In genomic region chr14:110663231-110663630, GRCm38 (mm10) we compare ENCODE assay signal across 25 mouse cellular contexts.
"Had no signal": no experiment of that assay in that cellular context is flagged by ENCODE, and none has a peak within 500 bp of the region (broad histone marks: within the 10 kb centered on the region; RNA-seq: fewer than 3 reads in every experiment).

No protein-coding gene starts in this region.

- ATAC-seq: hindbrain, postnatal 0 days; intestine, embryonic 16.5 days had no signal

- H3K4me1 ChIP-seq: heart, embryonic 13.5 days; heart, embryonic 15.5 days; hindbrain, embryonic 13.5 days; hindbrain, embryonic 15.5 days; kidney, embryonic 15.5 days; limb, embryonic 12.5 days; limb, embryonic 15.5 days had no signal

- H3K4me2 ChIP-seq: heart, embryonic 11.5 days; heart, embryonic 13.5 days; heart, embryonic 15.5 days; hindbrain, embryonic 13.5 days; hindbrain, embryonic 15.5 days; kidney, embryonic 15.5 days; limb, embryonic 12.5 days; limb, embryonic 15.5 days had no signal

- DNase-seq: gastrocnemius, postnatal 14 days; gastrocnemius, postnatal 36 days; heart, adult 11 months; heart, adult 2 months; heart, postnatal 14 days; heart, postnatal 36 days; kidney, adult 11 months; kidney, adult 2 months; kidney, adult 9 months; kidney, postnatal 14 days; kidney, postnatal 36 days; layer of hippocampus, adult 9-11 months; layer of hippocampus, postnatal 36 days; left cerebral cortex, postnatal 4 days had no signal

- H3K27ac ChIP-seq: heart, adult 2 months; heart, embryonic 13.5 days; heart, embryonic 15.5 days; hindbrain, embryonic 13.5 days; hindbrain, embryonic 15.5 days; hindbrain, postnatal 0 days; kidney, embryonic 15.5 days; kidney, postnatal 0 days; limb, embryonic 12.5 days; limb, embryonic 15.5 days had no signal

- H3K27me3 ChIP-seq: heart, embryonic 13.5 days; heart, embryonic 15.5 days; hindbrain, embryonic 13.5 days; hindbrain, embryonic 15.5 days; kidney, embryonic 15.5 days; limb, embryonic 12.5 days; limb, embryonic 15.5 days had no signal

- H3K4me3 ChIP-seq: heart, adult 2 months; heart, embryonic 13.5 days; heart, embryonic 15.5 days; hindbrain, embryonic 13.5 days; hindbrain, embryonic 15.5 days; kidney, embryonic 15.5 days; limb, embryonic 12.5 days; limb, embryonic 15.5 days had no signal

- H3K9ac ChIP-seq: heart, embryonic 13.5 days; heart, embryonic 15.5 days; hindbrain, embryonic 13.5 days; hindbrain, embryonic 15.5 days; kidney, embryonic 15.5 days; limb, embryonic 12.5 days; limb, embryonic 15.5 days had no signal

- H3K36me3 ChIP-seq: heart, embryonic 13.5 days; heart, embryonic 15.5 days; hindbrain, embryonic 13.5 days; hindbrain, embryonic 15.5 days; kidney, embryonic 15.5 days; limb, embryonic 12.5 days; limb, embryonic 15.5 days had no signal

- H3K9me3 ChIP-seq: heart, embryonic 13.5 days; heart, embryonic 15.5 days; hindbrain, embryonic 13.5 days; hindbrain, embryonic 15.5 days; kidney, embryonic 15.5 days; limb, embryonic 12.5 days; limb, embryonic 15.5 days had no signal
